10 mouse cellular contexts compared by ENCODE assay signal in the genomic region with DNA sequence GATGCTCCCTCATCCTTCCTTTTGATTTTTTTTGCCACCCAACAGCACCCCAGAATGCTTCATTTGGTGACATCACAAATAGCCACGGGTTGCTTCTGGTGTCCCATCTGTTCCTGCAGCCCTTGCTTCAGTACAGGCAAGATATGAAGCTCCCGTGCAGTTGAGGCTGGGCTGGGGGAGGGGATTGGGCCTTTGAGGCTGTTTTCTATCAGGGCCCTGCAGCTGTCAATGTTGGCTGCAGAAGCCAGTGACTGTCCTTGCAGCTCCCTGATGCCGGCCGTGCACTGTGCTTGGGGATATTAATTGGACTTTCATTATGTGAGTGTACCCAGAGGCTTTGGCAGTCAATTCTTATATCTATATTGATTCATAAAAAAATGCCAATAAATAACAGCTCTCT.
A peak's percentile ranks its signal among the peaks of the same experiment; 100 is the strongest.
DNase-seq lines count a peak whose midpoint lies in the region; ATAC-seq and TF ChIP-seq lines count a peak whose summit lies in the region.
"Had no signal": no experiment of that assay in that cellular context is flagged by ENCODE, and none has a peak within 500 bp of the region (broad histone marks: within the 10 kb centered on the region; RNA-seq: fewer than 3 reads in every experiment).

No protein-coding gene starts in this region.

- no peaks in the 10 kb centered on the region for H3K9me3 ChIP-seq in heart, embryonic 11.5 days (replicated peaks; ENCODE audit: control insufficient read depth, low read length)
- H3K9me3 ChIP-seq in heart, embryonic 12.5 days (replicated peaks): no peaks in the 10 kb centered on the region
- H3K9me3 ChIP-seq: megakaryocyte, embryonic 14.5 days had no signal

- peak; percentile 10; the same call in 1 of the 2 replicates for TF ChIP-seq POLR2A in cerebellum, adult 2 months (IDR thresholded peaks at IDR 0.05; ENCODE audit: borderline replicate concordance, insufficient read depth, low read length)

- H3K36me3 ChIP-seq in heart, embryonic 11.5 days (ENCODE audit: control insufficient read depth, insufficient read depth, low read length): no peaks in the 10 kb centered on the region
- H3K36me3 ChIP-seq in heart, embryonic 12.5 days: no peaks in the 10 kb centered on the region

- H3K27ac ChIP-seq in heart, embryonic 11.5 days (ENCODE audit: low read depth, low read length): no peak overlapping the region
- H3K27ac ChIP-seq in cerebellum, adult 2 months (ENCODE audit: insufficient read depth, low read length): peak overlapping the region; percentile 29
- H3K27ac ChIP-seq in heart, embryonic 12.5 days (ENCODE audit: poor library complexity, severe bottlenecking): no peak overlapping the region
- no peak overlapping the region for H3K27ac ChIP-seq in left cerebral cortex, adult 2 months

- DNase-seq in heart, adult 11 months: peak; percentile 96
- peak; percentile 72 for DNase-seq in cerebellum, adult 2 months
- DNase-seq in layer of hippocampus, postnatal 14 days (ENCODE audit: low spot score in 2 of 2): peak; percentile 69 to 78
- no peak for DNase-seq in ovary, postnatal 10 days (ENCODE audit: low spot score)
- DNase-seq in left cerebral cortex, adult 2 months (ENCODE audit: extremely low spot score in 1 of 2, low spot score in 2 of 2): no peak
- no peak for DNase-seq in kidney, postnatal 25 days

- H3K4me1 ChIP-seq in heart, embryonic 11.5 days (ENCODE audit: control insufficient read depth, insufficient read depth, low read length): peaks cover 4% of the 10 kb centered on the region; the same call in 1 of the 2 replicates
- H3K4me1 ChIP-seq in cerebellum, adult 2 months (ENCODE audit: control insufficient read depth, insufficient read depth, low read length): no peaks in the 10 kb centered on the region; the same call in 1 of the 2 replicates
- H3K4me1 ChIP-seq in heart, embryonic 12.5 days (replicated peaks): peaks cover 7% of the 10 kb centered on the region; the same call in 1 of the 2 replicates
- H3K4me1 ChIP-seq: megakaryocyte, embryonic 14.5 days had no signal

- no peaks in the 10 kb centered on the region for H3K27me3 ChIP-seq in heart, embryonic 11.5 days (ENCODE audit: control insufficient read depth, insufficient read depth, low read length)
- H3K27me3 ChIP-seq in cerebellum, adult 2 months (ENCODE audit: control insufficient read depth, insufficient read depth, low read length): no peaks in the 10 kb centered on the region
- no peaks in the 10 kb centered on the region for H3K27me3 ChIP-seq in heart, embryonic 12.5 days (replicated peaks)
- H3K27me3 ChIP-seq: megakaryocyte, embryonic 14.5 days had no signal

- no peak for ATAC-seq in heart, embryonic 11.5 days (replicated peaks; ENCODE audit: insufficient number of reproducible peaks, low FRiP score, low TSS enrichment)
- peak; percentile 51; the same call in 1 of the 2 replicates for ATAC-seq in heart, embryonic 12.5 days (ENCODE audit: insufficient number of reproducible peaks, low FRiP score)
- ATAC-seq: activated CD4-positive, CD25-positive, alpha-beta regulatory T cell, adult 4 months had no signal

- 14% methylated on average over 4 of the region's 4 CpGs for WGBS in heart, embryonic 11.5 days (ENCODE audit: insufficient replicate concordance)
- WGBS in cerebellum, adult 2 months: 6% methylated on average over 4 of the region's 4 CpGs
- 8% methylated on average over 4 of the region's 4 CpGs for WGBS in heart, embryonic 12.5 days

- no peak overlapping the region for H3K9ac ChIP-seq in heart, embryonic 11.5 days (ENCODE audit: low read depth, low read length)
- H3K9ac ChIP-seq in heart, embryonic 12.5 days: no peak overlapping the region

- intact Hi-C loops in left cerebral cortex, adult 2 months (cut with DNase I): no loop called here

- no peak overlapping the region for H3K4me2 ChIP-seq in heart, embryonic 11.5 days
- H3K4me2 ChIP-seq in heart, embryonic 12.5 days: peak overlapping the region; percentile 7; the same call in 1 of the 2 replicates

- no peak overlapping the region for H3K4me3 ChIP-seq in heart, embryonic 11.5 days (ENCODE audit: low read depth, low read length)
- H3K4me3 ChIP-seq in cerebellum, adult 2 months (replicated peaks; ENCODE audit: insufficient read depth, low read depth, low read length): no peak overlapping the region
- no peak overlapping the region for H3K4me3 ChIP-seq in heart, embryonic 12.5 days
- no peak overlapping the region for H3K4me3 ChIP-seq in left cerebral cortex, adult 2 months
- H3K4me3 ChIP-seq: megakaryocyte, embryonic 14.5 days had no signal

- no peak for TF ChIP-seq CTCF in cerebellum, adult 2 months (IDR thresholded peaks at IDR 0.05; ENCODE audit: borderline replicate concordance, insufficient read depth, low read depth, low read length)
- no peak for TF ChIP-seq CTCF in left cerebral cortex, adult 2 months (IDR thresholded peaks at IDR 0.05)

Comparison
In these comparisons a context has a peak if more than half of its experiments do, and no peak if none do; other contexts are left out.
1. DNase-seq: peak in heart, adult 11 months (single experiment), cerebellum, adult 2 months (2 of 2) and layer of hippocampus, postnatal 14 days (2 of 2); none in ovary, postnatal 10 days (single experiment), left cerebral cortex, adult 2 months (0 of 2) and kidney, postnatal 25 days (0 of 2).